Mouse (Mus musculus) R1 (cell line): ENCODE measurements at regions not wholly inside any gene's neighbourhood (a gene's known extent, or its start where the extent isn't known, plus 50 kb on each side); places are given as distances from the start of the nearest gene placed in this dataset.

Source experiments
- DNase-seq: peaks from one replicate; pipeline ENCODE4 v3.0.0-alpha.2; 2018; ENCODE audit warnings: low read depth, low spot score

DNA sequence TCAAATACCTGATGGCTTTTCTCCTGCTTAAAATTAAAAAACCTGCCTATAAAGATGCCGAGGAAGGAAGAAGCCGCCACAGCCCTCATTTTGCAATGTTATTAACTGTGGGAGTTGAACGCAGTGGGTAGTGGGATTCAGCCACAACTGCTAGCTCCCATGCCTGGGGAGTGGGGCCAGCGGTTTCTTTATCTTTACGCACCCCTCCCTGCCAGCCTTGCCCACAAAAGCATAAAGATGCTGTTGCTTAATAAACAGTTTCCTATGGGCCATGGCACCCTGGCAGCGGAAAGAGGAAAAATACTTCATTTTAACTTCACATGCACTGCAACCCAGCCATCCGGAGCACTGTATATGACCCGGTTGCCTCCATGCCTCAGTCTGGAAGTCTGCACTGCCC, 389.2 kb downstream of the H2al1j start:
- no peak for DNase-seq

DNA sequence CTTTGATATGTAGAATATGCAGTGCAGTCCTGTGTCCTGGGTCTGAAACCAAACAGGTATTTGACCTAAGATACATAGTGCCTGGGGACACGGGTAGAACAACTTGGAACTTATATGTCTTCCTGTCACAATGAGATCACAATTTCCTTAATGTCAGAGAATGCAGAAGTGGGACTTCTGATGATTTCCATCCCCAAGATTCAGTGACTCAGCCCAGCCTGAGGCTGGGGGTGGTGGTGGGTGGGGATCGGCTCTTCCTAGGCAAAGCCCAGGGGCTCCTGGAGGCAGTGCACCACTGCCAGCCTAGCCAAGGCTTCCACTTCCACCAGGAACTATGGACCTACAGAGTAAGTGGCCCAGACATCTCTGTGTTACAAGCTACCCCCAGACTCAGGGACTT, 391.2 kb downstream of the H2al1j start:
- no peak for DNase-seq

DNA sequence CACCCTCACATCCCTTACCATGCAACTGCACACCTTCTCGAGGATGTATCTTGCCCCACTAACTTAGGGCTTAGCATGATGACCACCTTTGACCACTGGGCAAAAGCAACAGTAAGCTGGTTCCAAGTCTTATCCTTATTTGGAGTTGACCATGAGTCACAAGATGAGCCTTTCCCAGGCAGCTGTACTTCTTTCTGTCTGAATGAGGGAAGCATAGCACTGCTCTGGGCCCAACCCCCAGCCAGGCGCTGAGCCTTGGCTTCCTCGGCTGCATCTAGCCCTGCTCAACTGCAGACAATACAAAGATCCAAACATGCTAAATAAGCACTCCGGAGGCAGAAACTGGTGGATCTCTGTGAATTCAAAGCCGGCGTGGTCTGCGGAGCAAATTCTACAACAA, 392.9 kb downstream of the H2al1j start:
- no peak for DNase-seq

DNA sequence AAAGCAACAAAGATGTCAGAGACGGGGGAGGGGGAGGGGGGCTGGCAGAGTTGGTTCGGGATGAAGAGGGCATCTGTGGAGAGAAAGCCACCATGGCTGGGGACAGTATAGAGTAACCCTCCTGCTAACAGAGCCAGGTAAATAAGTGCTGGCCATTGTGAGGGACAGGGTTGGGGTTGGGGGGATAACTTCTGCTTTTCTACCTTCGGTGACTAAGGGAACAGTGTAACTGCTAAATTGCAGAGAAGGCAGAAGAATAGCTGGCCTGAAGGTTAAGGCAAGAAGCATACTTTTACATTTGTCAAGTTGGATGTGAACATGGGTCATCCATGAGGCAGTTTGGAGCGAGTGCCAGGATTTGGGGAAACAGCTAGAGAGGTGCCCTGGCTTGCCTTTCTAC, 395.1 kb downstream of the H2al1j start:
- no peak for DNase-seq

DNA sequence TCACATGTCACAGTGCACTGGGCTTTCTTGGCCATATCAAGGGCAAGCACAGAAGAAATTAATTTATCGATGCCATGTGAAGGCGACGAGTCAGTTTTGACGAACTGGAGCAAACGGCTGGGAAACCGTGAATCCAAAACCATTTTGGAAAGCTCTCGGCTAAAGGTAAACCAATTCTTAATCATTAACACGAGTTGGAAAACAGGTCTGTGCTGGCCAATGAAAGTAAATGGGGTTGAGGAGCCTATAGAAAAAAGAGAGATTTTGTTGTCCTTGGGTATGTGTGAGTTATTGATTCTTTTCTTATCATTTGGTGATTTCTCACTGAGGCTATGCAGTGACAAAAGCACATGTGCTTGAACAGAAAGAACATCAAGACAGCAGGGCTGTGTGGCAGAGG, 397.1 kb downstream of the H2al1j start:
- no peak for DNase-seq

DNA sequence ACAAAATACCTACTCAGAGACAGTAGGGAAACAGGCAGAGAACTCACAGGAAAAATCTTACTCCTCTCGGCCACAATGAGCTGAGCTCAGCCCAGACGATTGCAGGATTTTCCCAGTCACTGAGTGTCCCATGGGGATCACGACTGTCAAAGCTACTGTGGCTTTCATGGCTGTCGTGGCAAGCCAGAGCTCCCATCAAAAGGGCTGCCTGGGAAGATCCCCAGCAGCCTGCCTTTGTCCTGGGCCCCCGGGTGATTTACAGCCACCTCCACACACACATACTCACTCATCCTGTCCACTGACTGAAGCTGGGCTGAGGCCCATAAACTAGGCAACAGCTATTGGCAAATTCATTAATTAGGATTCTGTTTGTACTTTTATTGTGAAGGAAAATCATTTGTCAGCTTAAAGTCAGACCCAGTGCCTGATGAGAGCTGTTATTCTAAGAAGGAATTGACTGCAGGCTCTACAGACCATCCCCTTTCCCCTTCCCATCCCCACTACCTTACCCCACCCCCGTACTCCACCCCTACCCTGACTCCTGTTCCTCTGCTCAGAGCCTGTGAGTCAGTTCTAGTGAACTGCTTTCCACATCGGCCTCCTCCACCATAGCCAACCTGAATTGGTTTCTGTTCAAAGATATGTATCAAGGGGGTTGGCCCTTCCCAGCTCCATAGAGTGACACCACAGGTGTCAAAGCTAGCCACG, 399.1 kb downstream of the H2al1j start:
- no peak for DNase-seq

DNA sequence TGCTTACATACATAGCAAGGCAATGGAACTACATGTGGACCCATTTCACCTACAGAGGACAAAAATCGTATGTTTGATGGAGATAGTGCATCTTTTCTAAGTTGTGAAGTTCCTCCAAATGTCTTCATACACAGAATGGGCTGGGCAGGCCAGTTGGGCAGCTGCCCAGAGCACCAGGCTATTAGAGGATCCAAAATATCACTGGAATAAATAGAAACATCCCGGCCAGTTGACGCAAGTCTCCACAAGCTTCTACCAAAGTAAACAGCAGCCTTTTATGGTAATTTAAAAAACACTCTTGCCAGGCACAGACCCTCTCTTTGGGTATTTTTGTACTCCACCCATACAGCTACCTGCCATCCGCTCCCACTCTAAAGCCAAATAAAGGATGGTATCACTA, 400.9 kb downstream of the H2al1j start:
- no peak for DNase-seq

DNA sequence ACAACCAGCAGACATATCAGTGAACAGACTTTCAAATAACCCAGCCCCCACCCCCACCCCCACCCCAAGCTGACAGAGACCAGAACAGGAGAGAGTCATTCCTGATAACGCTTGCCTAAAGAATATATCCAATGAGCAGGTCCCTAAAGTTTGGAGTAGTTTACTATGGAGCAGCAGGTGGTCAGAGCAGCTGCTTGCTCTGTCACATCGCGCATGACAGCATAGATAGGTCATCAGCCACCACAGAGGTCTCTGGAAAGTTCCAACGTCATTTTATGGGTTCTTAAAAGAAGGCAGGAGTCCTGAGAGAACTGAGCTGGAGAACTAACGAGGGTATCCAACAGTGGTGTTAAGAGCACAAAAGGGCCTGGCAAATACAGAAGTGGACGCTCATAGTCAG, 402.4 kb downstream of the H2al1j start:
- DNase-seq: no peak

DNA sequence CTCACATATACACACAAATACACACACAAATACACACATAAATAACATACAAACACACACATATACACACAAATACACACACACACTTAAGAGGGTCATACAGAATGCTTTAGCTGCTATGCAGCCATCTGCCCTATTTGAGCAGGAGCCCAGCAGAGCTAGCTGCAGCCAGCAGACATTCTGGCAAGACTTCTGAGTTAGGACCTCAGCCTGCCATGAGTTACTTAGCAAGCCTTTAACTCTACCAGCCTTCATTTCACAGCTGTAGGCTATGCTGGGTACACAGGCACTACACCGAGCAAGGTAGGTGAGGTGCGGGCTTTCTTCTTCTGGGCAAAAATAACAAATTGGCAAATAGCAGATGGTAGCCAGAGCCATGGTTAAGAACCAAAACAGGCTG, 404.7 kb downstream of the H2al1j start:
- DNase-seq: no peak

DNA sequence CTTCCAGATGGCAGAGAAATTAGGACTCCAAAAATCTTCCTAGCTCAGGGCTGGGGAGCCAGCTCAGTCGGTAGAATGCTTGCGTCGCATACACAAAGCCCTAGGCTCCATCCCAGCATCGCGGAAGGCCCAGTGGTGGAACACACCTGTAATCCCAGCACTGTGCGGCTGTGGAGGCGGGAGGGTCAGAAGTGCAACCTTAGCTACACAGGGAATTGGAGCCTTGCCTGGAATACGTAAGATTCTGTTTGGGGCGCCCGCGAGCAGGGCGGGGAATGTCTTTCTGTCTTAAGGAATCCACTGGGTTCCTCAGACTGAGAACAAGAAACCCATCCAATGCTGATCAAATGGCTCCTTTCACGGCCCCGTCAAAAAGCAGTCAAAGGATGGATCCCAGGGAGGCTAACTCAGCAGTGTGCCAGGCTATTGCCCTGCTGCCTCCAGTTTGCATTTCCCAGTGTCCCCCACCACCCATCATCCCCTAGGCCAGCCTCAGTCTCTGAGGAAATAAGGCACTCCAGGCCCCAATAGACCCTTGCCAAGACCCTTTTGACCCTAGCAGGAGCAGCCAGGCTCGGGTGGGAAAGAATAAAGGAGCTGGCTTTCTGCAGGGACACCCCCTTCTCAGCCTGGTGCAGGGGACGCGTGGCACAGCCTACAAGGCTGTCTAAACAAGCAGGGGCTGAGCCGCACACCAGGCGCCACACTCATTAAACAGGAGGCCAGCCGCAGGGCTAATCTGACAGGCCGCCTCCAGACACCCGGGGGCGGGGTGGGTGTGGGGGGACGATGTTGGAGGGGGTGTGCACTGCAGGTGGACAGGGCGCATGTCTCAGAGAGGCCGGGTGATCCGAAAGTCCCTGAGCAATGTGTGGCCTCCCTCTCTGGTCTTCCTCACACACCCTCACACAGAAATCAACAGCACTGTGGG, 407.1 kb downstream of the H2al1j start:
- DNase-seq: peak; percentile 3

DNA sequence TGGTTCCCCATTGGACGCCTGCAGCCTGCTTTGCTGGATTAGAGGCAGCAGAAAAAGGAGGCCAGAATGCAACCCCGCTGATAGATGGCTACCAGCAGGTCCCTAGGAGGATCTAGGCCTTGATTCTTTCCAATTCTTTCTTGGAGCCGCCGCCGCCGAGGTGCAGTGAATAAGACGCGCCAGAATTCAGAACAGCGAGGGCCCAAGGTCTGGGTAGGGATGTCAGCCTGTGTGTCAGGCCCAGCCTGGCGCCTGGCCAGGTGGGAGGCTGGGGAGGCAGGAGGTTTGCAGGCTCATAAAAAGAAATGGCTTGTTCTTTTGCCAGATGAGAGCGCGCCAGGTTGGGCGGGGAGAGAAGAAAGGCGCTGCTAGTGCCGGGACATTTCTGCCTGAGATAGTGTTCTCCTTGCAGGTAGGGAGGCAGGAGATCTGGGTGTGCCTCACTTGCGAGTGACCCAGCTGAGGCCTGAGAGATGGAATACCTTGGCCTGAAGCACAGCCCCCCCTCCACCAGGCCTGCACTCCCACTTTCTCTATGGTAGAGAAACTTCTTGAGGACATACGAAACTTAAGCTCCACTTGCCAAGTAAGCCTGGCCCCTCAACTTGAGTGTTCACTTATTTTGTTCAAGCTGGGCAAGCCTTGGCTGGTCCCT, 408.0 kb downstream of the H2al1j start:
- peak; percentile 6 for DNase-seq

DNA sequence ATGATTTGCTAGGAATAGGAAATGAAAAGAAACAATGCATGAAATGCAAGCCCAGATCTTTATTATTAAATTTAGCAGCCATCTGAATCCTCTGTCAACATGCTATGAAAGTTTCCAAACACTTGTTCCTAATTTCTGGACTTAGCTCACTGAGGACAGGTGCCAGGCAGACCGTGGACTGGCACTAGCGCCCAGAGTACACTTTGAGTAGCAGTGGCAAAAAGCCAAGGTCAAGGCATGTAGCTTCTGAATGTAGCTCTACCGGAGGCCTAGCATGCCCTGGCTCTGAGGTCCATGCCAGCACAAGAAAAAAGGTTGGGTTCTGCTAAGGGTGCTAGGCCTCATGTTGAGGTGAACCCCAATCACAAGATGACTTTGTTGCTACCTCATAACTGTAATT, 408.9 kb downstream of the H2al1j start:
- DNase-seq: no peak

DNA sequence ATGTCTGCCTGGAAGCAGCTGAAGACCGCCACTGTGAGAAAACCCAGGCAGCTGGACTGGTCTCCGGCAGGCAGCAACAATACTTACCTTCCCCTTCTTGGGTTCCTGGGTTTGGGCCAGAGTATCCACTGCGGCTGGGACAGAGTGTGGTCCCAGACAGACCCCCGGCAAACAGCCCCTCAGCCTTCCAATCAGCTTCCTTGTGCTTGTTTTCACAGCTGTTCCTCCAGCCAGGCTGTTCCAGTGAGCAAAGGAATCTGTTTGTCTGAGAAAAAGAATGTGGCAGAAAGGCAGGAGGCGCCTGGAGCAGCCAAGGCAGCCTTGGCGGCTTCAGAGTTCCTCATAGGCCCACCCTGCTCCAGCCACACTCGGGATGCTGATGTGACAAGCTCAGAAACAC, 411.9 kb downstream of the H2al1j start:
- no peak for DNase-seq

DNA sequence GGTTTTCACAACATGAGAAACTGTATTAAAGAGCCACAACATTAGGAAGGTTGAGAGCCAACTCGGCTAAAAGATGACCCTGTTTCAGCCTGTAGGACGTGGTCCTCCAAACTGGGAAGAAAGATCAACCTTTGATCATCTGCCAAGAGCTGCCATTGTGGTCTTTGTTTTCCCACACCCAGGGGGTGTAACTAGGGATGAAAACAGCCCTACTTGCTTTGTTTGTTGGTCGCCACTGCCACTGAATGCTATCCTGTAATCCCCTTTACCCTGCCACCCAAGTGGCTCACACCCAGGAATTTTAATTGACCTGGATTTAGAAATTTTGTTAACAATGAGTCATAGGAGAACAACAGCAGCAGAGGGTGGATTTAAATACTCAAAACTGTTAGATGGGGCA, 414.2 kb downstream of the Bcor start:
- peak; percentile 50 for DNase-seq

DNA sequence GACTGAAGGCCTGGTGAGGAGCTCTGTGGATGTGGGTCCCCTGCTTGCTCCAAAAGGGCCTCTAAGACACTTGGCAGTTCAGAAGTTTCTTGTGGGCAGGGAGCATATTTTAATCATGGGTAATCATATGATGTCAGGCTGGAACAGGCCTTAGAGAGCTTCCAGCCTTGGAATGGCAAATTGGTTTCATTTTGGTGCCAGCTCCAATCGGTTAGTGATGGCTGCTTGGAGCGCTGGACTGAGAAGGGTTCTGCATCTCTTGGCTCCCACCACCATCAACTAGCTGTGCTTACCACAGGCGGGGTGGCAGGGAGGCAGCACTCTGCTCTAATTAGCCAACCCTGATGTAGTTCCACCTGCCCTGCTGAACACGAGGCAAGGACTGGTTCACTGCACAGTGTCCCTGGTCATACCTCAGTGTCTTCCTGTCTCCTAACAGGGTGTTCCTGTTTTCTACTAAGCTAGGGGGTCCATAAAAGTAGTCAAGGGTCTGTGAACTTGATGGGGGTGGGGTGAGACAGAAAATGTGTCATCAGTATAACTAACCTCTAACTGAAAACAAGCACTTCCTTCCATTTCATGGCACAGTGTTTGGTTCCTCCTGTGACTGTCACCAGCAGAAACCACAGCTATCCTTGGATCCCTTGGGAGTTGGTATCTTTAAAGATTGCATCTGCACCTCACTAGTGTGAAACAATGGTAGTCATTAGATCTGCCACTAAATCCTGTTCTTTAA, 412.6 kb downstream of the Bcor start:
- DNase-seq: no peak

DNA sequence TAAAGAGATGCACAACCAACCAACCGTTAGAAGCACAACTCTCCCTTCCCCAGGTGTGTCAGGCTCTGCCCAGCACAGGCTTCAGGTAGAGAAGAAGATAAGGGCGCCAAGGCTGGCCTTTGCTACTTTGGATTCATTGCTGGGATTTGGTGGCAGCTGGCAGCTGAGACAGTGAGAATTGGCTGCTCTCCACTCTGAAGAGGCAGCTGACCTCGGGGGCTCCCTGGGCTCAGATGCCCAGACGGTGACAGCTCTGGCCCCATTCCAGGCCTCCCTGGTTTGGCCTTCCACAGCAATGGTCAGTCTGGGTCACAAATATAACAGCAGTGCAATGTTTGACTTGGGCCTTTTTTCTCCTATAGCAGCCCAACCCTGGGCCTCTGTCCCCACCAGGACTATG, 411.9 kb downstream of the Bcor start:
- no peak for DNase-seq

DNA sequence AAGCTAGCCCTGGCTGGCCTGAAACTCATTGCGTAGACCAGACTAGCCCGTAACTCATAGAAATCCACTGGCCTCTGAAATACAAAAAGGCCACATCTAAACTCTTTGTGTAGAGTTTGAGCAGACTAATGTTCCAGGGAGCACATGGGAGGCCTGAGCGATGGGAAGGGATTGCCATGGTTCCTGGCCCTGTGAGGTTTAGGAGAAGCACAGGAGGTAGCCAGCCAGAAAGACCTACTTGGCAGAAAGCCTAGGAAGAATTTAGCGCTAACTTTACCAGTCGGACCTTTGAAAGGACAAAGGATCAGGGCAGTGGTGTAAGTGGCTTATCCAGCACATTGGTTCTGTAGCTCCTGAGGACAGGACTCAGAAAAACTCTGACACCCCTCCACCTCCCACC, 407.6 kb downstream of the Bcor start:
- DNase-seq: no peak

DNA sequence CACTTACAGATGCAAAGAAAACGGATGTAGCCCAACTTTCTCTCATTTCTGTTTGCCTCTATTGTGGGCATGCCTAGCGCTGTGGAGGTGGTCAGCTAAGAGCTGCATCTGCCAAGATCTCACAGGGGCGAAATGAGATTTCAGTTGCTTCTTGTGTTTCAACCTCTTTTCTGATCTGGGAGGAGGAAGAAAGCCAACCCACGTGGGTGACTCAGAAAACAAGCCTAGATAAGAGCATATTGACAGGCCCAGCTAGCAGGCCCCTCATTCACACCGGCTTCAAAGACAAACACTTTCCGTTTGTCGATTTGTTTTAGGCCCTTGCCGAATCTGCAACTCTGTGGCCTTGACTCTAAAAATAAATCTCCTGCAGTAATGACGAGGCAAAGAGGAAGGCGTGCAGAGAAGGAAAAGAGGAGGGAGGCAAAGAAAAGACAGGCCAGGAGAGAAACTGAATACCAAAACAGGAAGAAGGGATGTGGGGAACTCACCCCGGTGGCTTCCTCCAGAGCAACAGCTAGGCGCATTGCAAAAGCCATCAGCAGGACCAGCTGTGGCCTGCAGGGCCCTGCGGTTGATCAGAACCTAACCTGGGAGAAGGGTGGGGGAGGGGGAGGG, 407.1 kb downstream of the Bcor start:
- no peak for DNase-seq

DNA sequence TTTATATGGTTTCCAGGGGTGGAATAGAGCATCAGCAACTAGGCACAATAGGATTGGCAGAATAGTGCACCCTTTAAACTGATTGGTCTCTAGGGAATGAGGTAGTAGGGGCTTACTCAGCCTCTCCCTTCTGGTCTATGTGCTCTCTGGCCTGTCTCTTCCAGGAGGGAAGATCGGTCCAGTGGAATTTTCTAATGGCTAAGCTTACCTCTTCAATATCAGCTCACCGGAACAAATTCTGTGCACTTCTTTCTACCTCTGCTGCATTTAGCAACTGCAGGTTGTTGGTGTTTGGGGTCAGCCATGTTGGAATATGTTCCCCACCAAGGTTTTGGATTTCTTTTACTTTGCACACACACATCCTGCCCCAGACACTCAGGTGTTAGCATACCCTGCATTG, 405.1 kb downstream of the Bcor start:
- no peak for DNase-seq

DNA sequence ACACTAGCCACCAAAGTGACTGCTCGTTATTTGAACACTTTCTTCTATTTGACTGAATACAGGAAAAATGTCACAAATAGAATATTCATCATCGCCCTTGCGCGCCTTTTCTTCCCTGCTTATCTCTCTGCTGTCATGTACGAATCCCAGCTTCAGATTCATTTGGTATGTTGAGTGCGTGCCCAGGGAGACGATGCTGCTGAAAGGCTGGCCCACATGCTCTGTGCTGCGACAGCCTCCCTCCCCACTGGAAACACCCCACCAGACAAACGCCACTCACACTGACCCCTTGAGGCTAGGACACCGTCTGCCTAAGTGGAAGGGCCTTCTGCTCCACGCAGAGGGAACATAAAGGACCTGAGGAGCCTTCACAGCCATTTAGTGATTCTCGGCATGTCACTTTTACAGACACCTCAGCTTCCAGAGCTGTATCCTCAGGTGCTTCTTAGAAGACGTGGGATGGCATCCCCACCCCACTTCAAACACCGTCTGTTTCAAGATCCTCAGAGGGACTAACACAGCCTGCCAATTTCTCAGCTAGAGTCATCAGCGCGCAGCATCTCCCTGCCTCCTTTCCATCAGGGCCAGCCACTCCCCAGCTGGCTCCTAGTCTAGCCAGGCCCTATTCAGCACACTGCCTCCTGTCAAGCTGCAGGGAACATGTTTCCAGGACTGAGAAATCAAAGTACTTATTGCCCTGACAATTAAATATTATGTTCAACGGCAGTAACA, 396.6 kb downstream of the Bcor start:
- DNase-seq: no peak
